19 mouse cellular contexts compared by ENCODE assay signal in genomic region chr12:112850344-112850743, GRCm38 (mm10). TPM values are rescaled to one million over a fixed set of nuclear protein-coding genes. Genes with fewer than 3 reads are reported as not detected.
DNase-seq lines count a peak whose midpoint lies in the region; ATAC-seq lines count a peak whose summit lies in the region.
"Had no signal": no experiment of that assay in that cellular context is flagged by ENCODE, and none has a peak within 500 bp of the region (broad histone marks: within the 10 kb centered on the region; RNA-seq: fewer than 3 reads in every experiment).

No protein-coding gene starts in this region.

- DNase-seq in heart, adult 11 months = peak; percentile 81
- DNase-seq in heart, adult 18-20 months = no peak
- peak; percentile 15 for DNase-seq in thymus, postnatal 4 days
- DNase-seq in thymus, postnatal 14 days = no peak
- peak; percentile 25 for DNase-seq in ZHBTc4 (ENCODE audit: low read depth, low spot score)
- DNase-seq in adrenal gland, adult 2 months = no peak
- DNase-seq in layer of hippocampus, postnatal 25 days (ENCODE audit: extremely low spot score in 1 of 2, low spot score in 1 of 2) = no peak
- DNase-seq: cerebellum, adult 18-20 months; cerebellum, adult 9-11 months; gastrocnemius, postnatal 10 days; heart, postnatal 36 days had no signal

- no peak for ATAC-seq in granulocyte monocyte progenitor cell, adult 5-6 weeks (replicated peaks; ENCODE audit: poor library complexity, severe bottlenecking)
- ATAC-seq: forebrain, embryonic 16.5 days; inflammation-experienced regulatory T-cells, adult 6 months; intestine, postnatal 0 days; Patski had no signal

RNA-seq across cellular contexts. Expression of gene Gpr132, which starts 17.7 kb away (rescaled TPM):
- total RNA-seq in heart, adult 18-20 months (2021) = 1 to 10 TPM in 1 of 2 experiments, under 1 TPM in 1; 0.37 to 1.3 TPM
- under 1 TPM; 0.26 to 0.59 TPM for total RNA-seq in adrenal gland, adult 2 months (2021)
- polyA plus RNA-seq in adrenal gland, adult 2 months (2012; rRNA removed) = 1.3 TPM in 2 replicates
- total RNA-seq in granulocyte monocyte progenitor cell, adult 5-6 weeks (2014; fragmentation: Nextera tagmentation) = 10.4 and 20.5 TPM in 2 replicates
- 5.8 and 6.2 TPM in 2 replicates for total RNA-seq in granulocyte monocyte progenitor cell, adult 5-6 weeks (2017)
- total RNA-seq in layer of hippocampus, postnatal 25 days (2021) = under 1 TPM in 1 of 2 experiments, not detected in 1; 0.10 TPM
- polyA plus RNA-seq: forebrain, embryonic 16.5 days; hindbrain, embryonic 11.5 days; hindbrain, embryonic 15.5 days; Patski had no signal

RNA-seq across cellular contexts. Expression of gene Cdca4, which starts 21.1 kb away (rescaled TPM):
- total RNA-seq in heart, adult 18-20 months (2021) = 1 to 10 TPM; 5.1 to 5.6 TPM
- total RNA-seq in adrenal gland, adult 2 months (2021) = 10 to 100 TPM; 11.0 to 13.0 TPM
- polyA plus RNA-seq in adrenal gland, adult 2 months (2012; rRNA removed) = 8.1 and 9.4 TPM in 2 replicates
- total RNA-seq in granulocyte monocyte progenitor cell, adult 5-6 weeks (2014; fragmentation: Nextera tagmentation) = 65.6 and 66.5 TPM in 2 replicates
- total RNA-seq in granulocyte monocyte progenitor cell, adult 5-6 weeks (2017) = 61.9 and 64.3 TPM in 2 replicates
- 1 to 10 TPM; 8.0 to 9.7 TPM for total RNA-seq in layer of hippocampus, postnatal 25 days (2021)

RNA-seq across cellular contexts. Expression of gene Clba1, which starts 41.6 kb away (rescaled TPM):
- total RNA-seq in heart, adult 18-20 months (2021) = 1 to 10 TPM; 2.0 to 2.2 TPM
- 10 to 100 TPM in 1 of 2 experiments, 1 to 10 TPM in 1; 4.1 to 14.3 TPM for total RNA-seq in adrenal gland, adult 2 months (2021)
- polyA plus RNA-seq in adrenal gland, adult 2 months (2012; rRNA removed) = 10.2 and 12.4 TPM in 2 replicates
- 1.7 and 2.4 TPM in 2 replicates for total RNA-seq in granulocyte monocyte progenitor cell, adult 5-6 weeks (2014; fragmentation: Nextera tagmentation)
- total RNA-seq in granulocyte monocyte progenitor cell, adult 5-6 weeks (2017) = 0.30 and 1.2 TPM in 2 replicates
- 10 to 100 TPM; 13.5 to 14.7 TPM for total RNA-seq in layer of hippocampus, postnatal 25 days (2021)
- polyA plus RNA-seq: erythroblast, embryonic 14.5 days had no signal

RNA-seq across cellular contexts. Expression of gene Ahnak2, which starts 47.9 kb away (rescaled TPM):
- 10 to 100 TPM; 15.3 to 16.6 TPM for total RNA-seq in heart, adult 18-20 months (2021)
- total RNA-seq in adrenal gland, adult 2 months (2021) = 10 to 100 TPM in 1 of 2 experiments, 1 to 10 TPM in 1; 3.6 to 10.0 TPM
- polyA plus RNA-seq in adrenal gland, adult 2 months (2012; rRNA removed) = 1.7 and 2.2 TPM in 2 replicates
- total RNA-seq in granulocyte monocyte progenitor cell, adult 5-6 weeks (2014; fragmentation: Nextera tagmentation) = not detected in 2 replicates
- not detected in 2 replicates for total RNA-seq in granulocyte monocyte progenitor cell, adult 5-6 weeks (2017)
- 1 to 10 TPM; 3.2 to 3.5 TPM for total RNA-seq in layer of hippocampus, postnatal 25 days (2021)
- polyA plus RNA-seq: inflammation-experienced regulatory T-cells, adult 6 months had no signal

Comparison
In these comparisons a context has a peak if more than half of its experiments do, and no peak if none do; other contexts are left out.
1. DNase-seq: peak in heart, adult 11 months (single experiment), thymus, postnatal 4 days (single experiment) and ZHBTc4 (single experiment); none in heart, adult 18-20 months (0 of 2), thymus, postnatal 14 days (single experiment), adrenal gland, adult 2 months (single experiment) and layer of hippocampus, postnatal 25 days (0 of 2).
2. RNA of gene Cdca4, which starts 21.1 kb away (total RNA-seq): 61.9 to 66.5 TPM in granulocyte monocyte progenitor cell, adult 5-6 weeks; 11.0 to 13.0 TPM in adrenal gland, adult 2 months, 8.0 to 9.7 TPM in layer of hippocampus, postnatal 25 days and 5.1 to 5.6 TPM in heart, adult 18-20 months; every median in the first group is over 4 times any median in the second.